Mouse (Mus musculus): ENCODE measurements around the gene D130040H23Rik. TPM values are rescaled to one million over a fixed set of nuclear protein-coding genes. Genes with fewer than 3 reads are reported as not detected.
"Not testable (repeated sequence)": the region's sequence is repeated elsewhere in the genome, so short reads cannot be mapped to it uniquely, and the experiment has no call there.

D130040H23Rik gene
- total RNA-seq (2021) = under 1 TPM; 0.24 to 0.25 TPM
- long read RNA-seq, experiment 1 = 0 reads
- long read RNA-seq, experiment 2 = 0 reads

GRCm38 (mm10) chr8:69270386-69271202, at the start of gene D130040H23Rik:
Gene D130040H23Rik, plus strand, starts transcription at chr8:69271080.
- peak; percentile 68 for DNase-seq (ENCODE audit: low spot score)

GRCm38 (mm10) chr8:69242541-69242940, 28.3 kb upstream of the D130040H23Rik start:
- DNase-seq (ENCODE audit: low spot score) = no peak

- no peak for DNase-seq (ENCODE audit: low spot score)
These were observed 2.4 kb upstream of the D130040H23Rik start for GRCm38 (mm10) chr8:69268525-69268924.

DNA sequence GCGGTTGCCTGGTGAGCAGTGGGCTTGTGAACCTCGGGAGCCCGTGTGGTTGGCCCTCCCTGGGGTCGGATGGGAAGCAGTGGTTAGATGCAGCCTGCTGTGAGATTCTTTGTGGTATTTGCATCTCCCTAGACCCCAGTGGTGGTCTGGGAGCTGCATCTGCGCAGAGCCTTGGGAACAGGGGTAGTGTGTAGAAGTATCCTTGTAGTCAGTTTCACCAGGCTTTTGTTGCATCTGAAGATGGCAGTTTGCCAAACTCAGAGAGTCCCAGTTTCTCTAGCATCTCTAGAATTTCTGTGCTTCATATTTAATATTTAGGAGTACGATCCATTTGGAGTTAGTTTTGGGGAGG, 299 bp downstream of the D130040H23Rik start:
- DNase-seq (ENCODE audit: low spot score) = no peak

DNA sequence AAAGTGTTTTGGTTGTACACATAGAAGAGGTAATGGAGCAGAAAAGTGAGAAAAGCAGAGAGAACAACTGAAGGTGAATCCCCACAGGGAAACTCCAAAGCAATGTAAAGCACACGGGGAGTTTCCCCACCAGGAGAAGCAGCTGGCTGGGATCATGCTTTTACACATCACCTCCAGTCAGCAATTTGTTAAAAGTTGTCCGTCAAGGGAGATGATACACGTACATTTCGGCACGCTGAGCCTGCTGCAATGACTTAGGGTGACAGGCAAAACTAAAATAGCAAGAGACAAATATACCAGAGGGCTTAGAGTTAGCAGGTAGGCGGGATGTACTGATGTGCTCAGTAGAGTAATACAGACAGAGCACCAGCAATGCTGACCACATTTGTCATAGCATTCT, 1.6 kb downstream of the D130040H23Rik start:
- no peak for DNase-seq (ENCODE audit: low spot score)

DNA sequence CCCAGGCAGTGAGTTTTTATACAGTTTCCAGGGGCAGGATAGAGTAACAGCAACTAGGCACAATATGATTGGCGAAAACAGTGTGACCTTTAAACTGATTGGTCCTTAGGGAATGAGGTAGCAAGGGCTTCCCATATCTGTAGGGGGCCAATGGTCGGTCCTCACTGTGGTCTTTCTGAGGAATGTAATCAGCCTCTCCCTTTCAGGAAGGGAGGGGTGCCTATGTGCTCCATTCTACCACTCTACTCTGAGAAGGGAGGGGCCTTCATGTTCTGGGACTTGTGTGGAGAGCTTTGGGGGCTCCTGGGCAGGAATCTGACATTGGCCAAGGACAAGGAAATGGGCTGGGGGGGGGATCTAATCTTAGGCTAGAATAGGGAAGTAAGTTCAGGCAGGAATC, 53.9 kb downstream of the D130040H23Rik start:
- no peak for DNase-seq (ENCODE audit: low spot score)

- DNase-seq (ENCODE audit: low spot score) = peak; percentile 77
These were observed 57.7 kb downstream of the D130040H23Rik start for GRCm38 (mm10) chr8:69328301-69329288.

- DNase-seq (ENCODE audit: low spot score) = not testable (repeated sequence)
These were observed 58.4 kb downstream of the D130040H23Rik start for GRCm38 (mm10) chr8:69329289-69329688.

Other genes starting within 250 kb of the D130040H23Rik start
- 1 to 10 TPM; 3.9 to 4.4 TPM for gene Zfp930, start 62.0 kb upstream of the D130040H23Rik start, total RNA-seq (2021)
- gene Gm9495, start 182.5 kb downstream of the D130040H23Rik start, total RNA-seq (2021) = not detected